17 mouse cellular contexts compared by ENCODE assay signal in the genomic region with DNA sequence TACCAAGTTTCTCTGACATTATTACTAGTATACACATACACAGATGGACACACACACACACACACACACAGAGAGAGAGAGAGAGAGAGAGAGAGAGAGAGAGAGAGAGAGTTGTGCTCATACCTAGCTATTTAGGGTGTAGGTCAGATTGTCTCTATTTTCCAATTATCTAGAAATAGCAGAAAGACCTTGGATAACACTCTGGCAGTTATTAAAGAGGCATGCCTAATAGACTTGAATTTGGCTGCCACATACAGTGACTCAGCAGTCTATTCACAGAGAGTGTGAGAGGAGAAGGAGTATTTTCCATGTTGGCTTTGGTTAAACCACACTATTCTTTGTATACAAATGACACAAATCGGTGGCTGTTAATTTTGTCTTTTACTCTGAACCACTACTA.
DNase-seq lines count a peak whose midpoint lies in the region; ATAC-seq and TF ChIP-seq lines count a peak whose summit lies in the region.
"Had no signal": no experiment of that assay in that cellular context is flagged by ENCODE, and none has a peak within 500 bp of the region (broad histone marks: within the 10 kb centered on the region; RNA-seq: fewer than 3 reads in every experiment).

No protein-coding gene starts in this region.

- no peak for TF ChIP-seq CTCF in forebrain, postnatal 0 days (IDR thresholded peaks at IDR 0.05; ENCODE audit: low read depth)
- no peak for TF ChIP-seq CTCF in lung, postnatal 0 days (IDR thresholded peaks at IDR 0.05)
- TF ChIP-seq CTCF in lung, adult 2 months (IDR thresholded peaks at IDR 0.05; ENCODE audit: insufficient read depth, low read length): no peak

- DNase-seq in forebrain, postnatal 0 days: peak; percentile 4
- peak; percentile 1 for DNase-seq in lung, postnatal 36 days
- DNase-seq in lung, postnatal 0 days (ENCODE audit: low spot score): no peak
- no peak for DNase-seq in liver, embryonic 11.5 days (ENCODE audit: low spot score)
- peak; percentile 6 for DNase-seq in telencephalon, adult 2 months (ENCODE audit: low read depth, low spot score)
- DNase-seq in lung, adult 2 months: no peak
- DNase-seq: cerebellum, adult 18-20 months; gastrocnemius, adult 2 months; kidney, adult 2 months; retina, postnatal 1 day had no signal

- TF ChIP-seq EP300 in lung, postnatal 0 days (IDR thresholded peaks at IDR 0.05): no peak

- H3K4me1 ChIP-seq in forebrain, postnatal 0 days (ENCODE audit: insufficient read depth): no peaks in the 10 kb centered on the region
- no peaks in the 10 kb centered on the region for H3K4me1 ChIP-seq in forebrain, embryonic 16.5 days (replicated peaks; ENCODE audit: control insufficient read depth, insufficient read depth, low read length)
- no peaks in the 10 kb centered on the region for H3K4me1 ChIP-seq in lung, postnatal 0 days (ENCODE audit: insufficient read depth, low read depth, low read length)
- H3K4me1 ChIP-seq in liver, embryonic 11.5 days (replicated peaks; ENCODE audit: control insufficient read depth, insufficient read depth, low read length): no peaks in the 10 kb centered on the region
- H3K4me1 ChIP-seq in kidney, embryonic 15.5 days: no peaks in the 10 kb centered on the region
- no peaks in the 10 kb centered on the region for H3K4me1 ChIP-seq in lung, adult 2 months (ENCODE audit: control insufficient read depth, insufficient read depth, low read length)
- H3K4me1 ChIP-seq: embryonic facial prominence, embryonic 13.5 days; forebrain, embryonic 13.5 days; limb, embryonic 10.5 days had no signal

- no peaks in the 10 kb centered on the region for H3K9me3 ChIP-seq in forebrain, postnatal 0 days (ENCODE audit: low read length)
- no peaks in the 10 kb centered on the region for H3K9me3 ChIP-seq in forebrain, embryonic 16.5 days (ENCODE audit: control insufficient read depth, low read length)
- no peaks in the 10 kb centered on the region for H3K9me3 ChIP-seq in lung, postnatal 0 days (ENCODE audit: low read length)
- no peaks in the 10 kb centered on the region for H3K9me3 ChIP-seq in liver, embryonic 11.5 days (ENCODE audit: control insufficient read depth, low read length)
- H3K9me3 ChIP-seq in kidney, embryonic 15.5 days (replicated peaks): no peaks in the 10 kb centered on the region
- H3K9me3 ChIP-seq: embryonic facial prominence, embryonic 13.5 days; forebrain, embryonic 13.5 days; limb, embryonic 10.5 days had no signal

- H3K4me3 ChIP-seq in forebrain, postnatal 0 days (ENCODE audit: low read depth, low read length): no peak overlapping the region
- no peak overlapping the region for H3K4me3 ChIP-seq in forebrain, embryonic 16.5 days (replicated peaks; ENCODE audit: low read length)
- H3K4me3 ChIP-seq in lung, postnatal 0 days (ENCODE audit: low read depth, low read length): no peak overlapping the region
- H3K4me3 ChIP-seq in liver, embryonic 11.5 days (ENCODE audit: low read depth, low read length): no peak overlapping the region
- no peak overlapping the region for H3K4me3 ChIP-seq in kidney, embryonic 15.5 days (replicated peaks)
- no peak overlapping the region for H3K4me3 ChIP-seq in lung, adult 2 months (replicated peaks; ENCODE audit: extremely low read depth, low read depth, low read length)
- H3K4me3 ChIP-seq: embryonic facial prominence, embryonic 13.5 days; forebrain, embryonic 13.5 days; gastrocnemius, adult 2 months; limb, embryonic 10.5 days had no signal

- no peaks in the 10 kb centered on the region for H3K36me3 ChIP-seq in forebrain, postnatal 0 days (ENCODE audit: insufficient read depth)
- no peaks in the 10 kb centered on the region for H3K36me3 ChIP-seq in forebrain, embryonic 16.5 days (ENCODE audit: control insufficient read depth, insufficient read depth)
- no peaks in the 10 kb centered on the region for H3K36me3 ChIP-seq in lung, postnatal 0 days (ENCODE audit: insufficient read depth, low read length)
- H3K36me3 ChIP-seq in liver, embryonic 11.5 days (ENCODE audit: control insufficient read depth, insufficient read depth, low read length): no peaks in the 10 kb centered on the region
- no peaks in the 10 kb centered on the region for H3K36me3 ChIP-seq in kidney, embryonic 15.5 days
- H3K36me3 ChIP-seq: embryonic facial prominence, embryonic 13.5 days; limb, embryonic 10.5 days had no signal

- TF ChIP-seq POLR2A in lung, adult 2 months (IDR thresholded peaks at IDR 0.05; ENCODE audit: borderline replicate concordance, extremely low read depth, low read depth, low read length): no peak

- WGBS in forebrain, postnatal 0 days: 54% methylated on average over 1 of the region's 1 CpGs
- 70% methylated on average over 1 of the region's 1 CpGs for WGBS in forebrain, embryonic 16.5 days
- 89% methylated on average over 1 of the region's 1 CpGs for WGBS in lung, postnatal 0 days
- 78% methylated on average over 1 of the region's 1 CpGs for WGBS in liver, embryonic 11.5 days
- WGBS in kidney, embryonic 15.5 days: 80% methylated on average over 1 of the region's 1 CpGs
- WGBS in lung, adult 2 months: 73% methylated on average over 1 of the region's 1 CpGs

- H3K27me3 ChIP-seq in forebrain, postnatal 0 days (ENCODE audit: insufficient read depth, low read length): no peaks in the 10 kb centered on the region
- H3K27me3 ChIP-seq in forebrain, embryonic 16.5 days (replicated peaks; ENCODE audit: control insufficient read depth, insufficient read depth, low read length): no peaks in the 10 kb centered on the region
- H3K27me3 ChIP-seq in lung, postnatal 0 days (replicated peaks; ENCODE audit: insufficient read depth, low read length): no peaks in the 10 kb centered on the region
- no peaks in the 10 kb centered on the region for H3K27me3 ChIP-seq in liver, embryonic 11.5 days (replicated peaks; ENCODE audit: control insufficient read depth, insufficient read depth, low read length)
- no peaks in the 10 kb centered on the region for H3K27me3 ChIP-seq in kidney, embryonic 15.5 days
- H3K27me3 ChIP-seq: embryonic facial prominence, embryonic 13.5 days; forebrain, embryonic 13.5 days had no signal

- no peak for ATAC-seq in forebrain, postnatal 0 days
- no peak for ATAC-seq in forebrain, embryonic 16.5 days
- no peak for ATAC-seq in lung, postnatal 0 days
- peak; percentile 82 for ATAC-seq in liver, embryonic 11.5 days (replicated peaks; ENCODE audit: low FRiP score)
- no peak for ATAC-seq in kidney, embryonic 15.5 days (replicated peaks; ENCODE audit: low FRiP score)
- ATAC-seq: forebrain, embryonic 13.5 days; hindbrain, postnatal 0 days had no signal

- H3K4me2 ChIP-seq in forebrain, postnatal 0 days (ENCODE audit: low read depth): no peak overlapping the region
- H3K4me2 ChIP-seq in forebrain, embryonic 16.5 days (ENCODE audit: low read length): no peak overlapping the region
- H3K4me2 ChIP-seq in lung, postnatal 0 days (replicated peaks; ENCODE audit: low read depth, low read length): no peak overlapping the region
- H3K4me2 ChIP-seq in liver, embryonic 11.5 days: no peak overlapping the region
- no peak overlapping the region for H3K4me2 ChIP-seq in kidney, embryonic 15.5 days
- H3K4me2 ChIP-seq: embryonic facial prominence, embryonic 13.5 days; forebrain, embryonic 13.5 days; midbrain, embryonic 11.5 days had no signal

- no peak overlapping the region for H3K9ac ChIP-seq in forebrain, postnatal 0 days
- H3K9ac ChIP-seq in forebrain, embryonic 16.5 days (replicated peaks; ENCODE audit: low read depth, low read length): no peak overlapping the region
- no peak overlapping the region for H3K9ac ChIP-seq in lung, postnatal 0 days (replicated peaks; ENCODE audit: low read depth)
- H3K9ac ChIP-seq in liver, embryonic 11.5 days (ENCODE audit: low read depth, low read length): no peak overlapping the region
- H3K9ac ChIP-seq in kidney, embryonic 15.5 days: no peak overlapping the region
- H3K9ac ChIP-seq: embryonic facial prominence, embryonic 13.5 days; forebrain, embryonic 13.5 days had no signal

- H3K27ac ChIP-seq in forebrain, postnatal 0 days (ENCODE audit: low read depth, low read length): no peak overlapping the region
- no peak overlapping the region for H3K27ac ChIP-seq in forebrain, embryonic 16.5 days (ENCODE audit: low read length)
- H3K27ac ChIP-seq in lung, postnatal 0 days (ENCODE audit: low read length): no peak overlapping the region
- H3K27ac ChIP-seq in liver, embryonic 11.5 days (ENCODE audit: low read depth, low read length): no peak overlapping the region
- no peak overlapping the region for H3K27ac ChIP-seq in kidney, embryonic 15.5 days
- H3K27ac ChIP-seq: embryonic facial prominence, embryonic 13.5 days; forebrain, embryonic 13.5 days; gastrocnemius, adult 2 months; hindbrain, postnatal 0 days; limb, embryonic 10.5 days had no signal

Comparison
In these comparisons a context has a peak if more than half of its experiments do, and no peak if none do; other contexts are left out.
1. DNase-seq: peak in forebrain, postnatal 0 days (single experiment), lung, postnatal 36 days (single experiment) and telencephalon, adult 2 months (single experiment); none in lung, postnatal 0 days (single experiment), liver, embryonic 11.5 days (single experiment) and lung, adult 2 months (single experiment).